Mouse (Mus musculus) kidney, adult 2 months (tissue): ENCODE results near the gene Setd2.

Source experiments
- CTCF ChIP-seq: fragments of 200-500 bp; conservative IDR thresholded peaks from 2 replicates; pipeline ENCODE4 v1.5.1; 2011; ENCODE audit warnings: low read depth, mild to moderate bottlenecking, control low read depth, low read length, moderate library complexity, mixed read lengths; ENCODE audit not compliant: insufficient read depth, insufficient read length
- POLR2A ChIP-seq: fragments of 200-500 bp; IDR thresholded peaks from one replicate; pipeline ENCODE4 v1.6.1; 2011; ENCODE audit warnings: low read depth, low read length, control low read depth

GRCm38 (mm10) chr9:110653655-110654461 is 121.5 kb downstream of the Setd2 start, which contains the start of gene Nbeal2:
- TF ChIP-seq CTCF (0 out of 2 replicates have a peak, but pooled peaks have one; percentile 10), POLR2A (peak; percentile 35)
